Mouse (Mus musculus) ES-CJ7 (cell line): ENCODE results near the gene Rtn4.
"Not testable (repeated sequence)": the region's sequence is repeated elsewhere in the genome, so short reads cannot be mapped to it uniquely, and the experiment has no call there.

Experiments used
- DNase-seq: peaks from one replicate; pipeline ENCODE4 v3.0.0; 2011; ENCODE audit warnings: low read depth, low spot score

The Rtn4 gene

GRCm38 (mm10) chr11:29714114-29714513 lies 21.4 kb downstream of the Rtn4 start:
- peak; percentile 94 for DNase-seq

- DNase-seq = peak; percentile 56
Measured at GRCm38 (mm10) chr11:29714789-29715188, 22.0 kb downstream of the Rtn4 start.

- DNase-seq = no peak
Measured at GRCm38 (mm10) chr11:29715499-29715898, 22.8 kb downstream of the Rtn4 start.

DNA sequence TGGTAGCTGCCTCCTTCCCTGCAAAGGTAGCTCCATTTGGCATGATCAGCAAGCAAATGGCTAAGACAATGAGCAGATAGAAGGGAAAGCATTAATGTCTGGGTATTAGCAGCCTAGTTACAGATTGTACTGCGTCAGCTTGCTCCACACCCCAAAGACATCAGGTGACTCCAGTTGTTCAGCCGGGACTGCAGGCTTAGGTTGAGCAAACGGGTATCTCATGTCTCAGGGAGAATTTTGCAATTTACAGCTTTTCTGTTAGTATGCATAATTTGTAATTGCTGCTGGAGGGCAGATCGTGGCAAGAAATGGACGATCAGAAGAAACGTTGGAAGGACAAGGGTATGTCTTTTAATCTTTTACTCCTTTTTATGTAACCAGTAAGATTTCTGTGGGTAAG lies 25.8 kb downstream of the Rtn4 start:
- no peak for DNase-seq

- no peak for DNase-seq
Measured at GRCm38 (mm10) chr11:29719597-29719996, 26.9 kb downstream of the Rtn4 start.

DNA sequence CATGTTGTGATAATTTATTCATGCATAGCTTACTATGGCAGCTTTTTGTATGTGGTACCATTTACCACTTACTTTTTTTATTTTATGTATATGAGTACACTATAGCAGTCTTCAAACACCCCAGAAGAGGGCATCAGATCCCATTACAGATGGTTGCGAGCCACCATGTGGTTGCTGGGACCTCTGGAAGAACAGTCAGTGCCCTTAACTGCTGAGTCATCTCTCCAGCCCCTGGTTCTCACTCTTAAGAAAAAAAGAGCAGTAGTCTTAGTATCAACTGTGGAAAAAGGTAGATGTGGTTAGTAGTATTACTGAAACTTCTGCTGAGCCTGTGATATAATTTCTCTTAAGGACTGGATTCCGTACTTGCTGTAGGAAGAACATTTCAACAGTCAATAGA lies 31.5 kb downstream of the Rtn4 start:
- DNase-seq = peak; percentile 70

DNA sequence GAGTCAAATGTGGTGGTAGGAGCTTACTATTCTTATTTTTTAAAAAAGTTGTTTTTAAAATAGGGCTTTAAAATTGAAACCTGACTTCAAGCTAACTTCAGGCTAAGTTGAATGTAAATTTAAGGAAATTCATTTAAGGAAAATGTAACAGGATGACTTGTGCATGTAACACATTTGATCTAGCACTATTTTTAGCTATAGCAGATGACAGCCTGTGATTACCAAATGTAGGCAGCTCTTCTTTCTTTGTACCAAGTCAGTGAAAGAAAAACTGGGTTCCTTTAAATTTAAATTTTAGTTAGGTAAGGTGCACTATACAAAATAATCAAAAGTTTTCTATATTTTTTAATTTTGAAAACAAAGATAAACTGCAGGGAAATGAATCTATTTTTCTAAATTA lies 32.4 kb downstream of the Rtn4 start:
- DNase-seq = no peak

GRCm38 (mm10) chr11:29725610-29726009 lies 32.9 kb downstream of the Rtn4 start:
- peak; percentile 40 for DNase-seq

DNA sequence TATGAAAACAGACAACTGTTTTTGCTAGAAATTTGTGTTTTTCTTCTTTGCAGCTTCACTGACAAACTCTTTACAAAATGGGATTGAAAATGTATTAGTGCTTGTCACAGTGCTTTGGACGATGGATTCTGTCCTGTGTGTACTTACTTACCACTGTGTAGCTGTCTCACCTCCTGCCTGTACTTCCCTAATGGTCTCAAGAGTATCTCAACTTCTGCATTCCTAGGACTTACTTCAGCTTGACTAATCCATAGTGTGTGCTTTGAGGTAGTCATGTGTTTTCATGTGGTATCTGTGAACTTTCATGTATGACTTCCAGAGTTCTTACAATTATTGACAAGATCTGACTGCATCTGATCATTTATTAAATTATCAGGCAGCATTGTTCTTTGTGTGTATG lies 35.2 kb downstream of the Rtn4 start:
- no peak for DNase-seq

DNA sequence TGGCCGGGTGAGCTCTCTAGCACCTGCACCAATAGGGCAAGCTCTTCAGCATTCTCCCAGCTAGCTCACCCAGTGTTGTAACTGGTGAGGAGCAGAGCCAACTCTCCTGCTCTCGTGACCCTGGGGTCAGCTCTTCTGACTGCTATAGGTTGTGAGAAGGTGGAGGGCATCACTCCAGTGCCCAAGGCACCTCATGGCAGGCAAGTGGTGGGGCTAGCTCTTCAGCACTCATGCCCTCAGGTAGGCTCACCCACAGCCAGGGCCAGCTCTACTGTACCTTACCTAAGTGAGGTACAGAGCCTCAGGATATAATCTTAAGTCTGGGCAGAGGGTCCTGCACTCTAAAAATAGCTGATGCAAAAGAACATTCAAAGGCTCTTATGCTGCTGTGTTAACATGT lies 47.0 kb downstream of the Rtn4 start:
- no peak for DNase-seq

- no peak for DNase-seq
Measured at GRCm38 (mm10) chr11:29744760-29745430, 52.1 kb downstream of the Rtn4 start.

DNA sequence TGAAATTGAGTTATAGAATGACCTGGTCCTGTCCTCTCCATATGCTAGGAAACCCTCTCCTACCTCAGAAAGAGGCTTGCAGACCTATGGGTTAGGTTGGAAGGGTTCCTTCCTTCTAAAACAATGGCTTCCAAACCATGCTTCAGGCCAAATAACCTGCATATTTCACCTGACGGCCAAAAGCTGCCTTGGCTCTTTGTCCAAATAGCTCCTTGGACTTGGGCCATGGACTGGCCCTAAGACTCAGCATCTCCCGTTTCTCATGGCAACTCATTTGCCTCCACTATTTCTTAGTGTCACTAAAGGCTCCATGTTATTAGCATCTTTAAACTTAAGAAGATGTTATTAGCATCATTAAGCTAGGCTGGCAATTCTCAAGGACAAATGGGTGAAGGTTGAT lies 52.8 kb downstream of the Rtn4 start:
- no peak for DNase-seq

DNA sequence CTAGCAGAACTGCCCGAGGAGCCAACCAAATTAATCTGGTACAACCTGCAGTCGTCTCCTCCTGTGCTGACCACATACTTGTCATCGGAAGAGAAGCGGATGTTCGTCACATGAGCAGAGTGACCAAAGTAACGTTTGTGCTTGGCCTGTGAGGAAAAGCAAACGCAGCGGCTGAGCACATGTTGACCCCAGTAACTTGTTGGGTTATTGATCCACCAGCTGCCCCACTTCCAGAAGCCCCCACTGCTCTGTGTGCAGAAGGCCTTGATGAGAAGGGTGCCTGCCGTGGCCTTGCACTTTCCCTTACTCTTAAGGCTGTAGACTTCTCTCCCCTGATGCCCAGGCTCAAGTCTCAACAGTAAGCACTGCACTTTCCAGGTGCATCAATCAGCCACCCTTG lies 53.5 kb downstream of the Rtn4 start:
- no peak for DNase-seq

DNA sequence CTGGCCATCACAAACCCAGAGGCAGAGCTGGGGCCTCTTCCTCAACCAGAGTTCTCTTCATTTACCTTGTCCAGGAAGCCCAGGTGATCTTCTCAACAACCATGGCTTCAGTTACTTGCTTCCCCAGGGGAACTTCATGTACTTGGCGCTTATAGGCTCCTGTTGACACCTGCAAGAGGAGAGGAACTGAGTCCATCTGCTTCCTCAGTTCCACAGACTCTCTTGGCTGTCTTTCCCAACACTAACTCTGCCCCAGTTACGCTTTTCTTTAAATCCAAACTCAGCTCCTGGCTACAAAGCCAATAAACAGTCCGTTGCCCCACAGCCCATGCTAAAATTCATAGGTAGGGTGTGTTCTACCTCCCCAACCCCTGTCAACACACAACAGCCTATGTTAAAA lies 54.6 kb downstream of the Rtn4 start:
- DNase-seq = no peak

- DNase-seq = no peak
Measured at GRCm38 (mm10) chr11:29747881-29748280, 55.1 kb downstream of the Rtn4 start.

DNA sequence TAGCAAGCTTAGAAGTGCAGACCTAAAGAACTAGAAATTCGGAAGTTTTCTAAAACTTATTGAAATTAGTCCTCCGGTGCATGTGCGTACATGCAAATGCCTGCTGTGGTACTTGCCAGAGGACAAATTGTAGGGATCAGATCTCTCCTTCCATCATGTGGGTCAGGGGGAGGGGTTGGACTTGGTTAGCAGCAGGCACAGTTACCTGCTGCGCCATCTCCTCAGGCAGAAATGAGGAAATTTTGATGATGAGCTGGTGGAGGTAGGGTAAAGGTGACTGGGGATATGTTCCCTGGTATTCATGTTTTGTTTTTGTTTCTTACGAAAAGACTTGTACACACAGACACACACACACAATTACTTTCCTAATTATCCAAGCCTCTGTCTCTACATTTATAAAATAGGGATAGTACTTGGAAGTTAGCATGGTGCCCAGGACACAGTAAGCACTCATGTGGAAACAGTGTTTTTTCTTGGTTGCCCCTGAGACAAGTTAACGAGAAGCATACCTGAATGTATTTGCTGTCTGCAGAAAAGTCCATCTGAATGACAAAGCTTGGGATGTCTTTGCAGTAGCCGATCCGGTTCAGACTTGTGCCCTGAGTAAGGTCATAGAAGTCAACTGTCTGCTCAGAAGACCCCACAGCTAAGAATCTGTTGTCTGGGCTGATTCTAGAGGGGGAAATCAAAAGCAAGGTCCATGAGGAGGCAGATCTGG lies 56.2 kb downstream of the Rtn4 start:
- peak; percentile 84 for DNase-seq

- no peak for DNase-seq
Measured at GRCm38 (mm10) chr11:29749468-29749829, 56.7 kb downstream of the Rtn4 start.

- DNase-seq = no peak
Measured at GRCm38 (mm10) chr11:29751013-29751412, 58.3 kb downstream of the Rtn4 start.

DNA sequence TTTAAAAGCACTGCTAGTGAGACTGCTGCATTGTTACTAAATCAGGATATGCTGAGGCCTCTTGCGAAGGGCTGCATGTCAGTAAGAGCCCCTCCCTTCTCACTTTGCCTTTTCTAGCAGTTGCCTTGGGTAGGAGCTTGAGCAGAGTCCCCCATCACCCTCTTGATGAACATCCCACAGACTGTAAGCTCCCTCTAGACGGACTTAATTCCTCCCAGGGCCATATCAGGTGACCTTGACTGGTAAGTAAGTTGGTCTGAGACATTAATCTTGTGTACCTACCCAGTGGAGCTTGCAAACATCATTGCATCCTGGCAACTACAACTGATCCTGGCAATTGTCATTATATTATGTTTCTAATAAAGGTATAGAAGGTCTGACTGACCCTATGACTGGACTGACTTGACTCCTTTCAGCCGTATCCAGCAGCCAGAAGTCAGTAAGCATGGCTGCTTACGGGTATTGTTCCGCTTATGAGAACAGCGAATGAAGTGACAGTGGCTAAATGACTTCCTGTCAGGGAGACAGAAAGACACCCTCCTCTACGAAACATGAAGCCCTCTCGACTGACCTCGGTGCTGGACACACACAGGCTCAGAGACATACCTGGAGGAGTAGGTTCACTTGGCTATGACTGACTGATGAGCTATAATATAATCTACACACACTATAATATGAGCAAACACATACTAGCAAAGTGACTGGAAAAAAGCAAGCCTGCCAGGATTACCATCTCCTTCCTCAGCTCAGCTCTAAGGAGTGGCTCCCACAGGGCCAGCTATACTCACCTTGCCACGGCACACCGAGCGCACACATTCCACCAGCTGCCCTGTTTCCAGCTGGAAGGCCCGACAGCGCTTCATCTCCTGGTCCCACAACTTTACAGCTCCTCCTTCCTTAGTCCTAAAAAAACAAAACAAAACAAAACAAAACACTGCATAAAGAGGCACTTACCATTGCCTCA lies 59.2 kb downstream of the Rtn4 start:
- DNase-seq = no peak

- DNase-seq = not testable (repeated sequence)
Measured at GRCm38 (mm10) chr11:29756007-29756406, 63.3 kb downstream of the Rtn4 start.

DNA sequence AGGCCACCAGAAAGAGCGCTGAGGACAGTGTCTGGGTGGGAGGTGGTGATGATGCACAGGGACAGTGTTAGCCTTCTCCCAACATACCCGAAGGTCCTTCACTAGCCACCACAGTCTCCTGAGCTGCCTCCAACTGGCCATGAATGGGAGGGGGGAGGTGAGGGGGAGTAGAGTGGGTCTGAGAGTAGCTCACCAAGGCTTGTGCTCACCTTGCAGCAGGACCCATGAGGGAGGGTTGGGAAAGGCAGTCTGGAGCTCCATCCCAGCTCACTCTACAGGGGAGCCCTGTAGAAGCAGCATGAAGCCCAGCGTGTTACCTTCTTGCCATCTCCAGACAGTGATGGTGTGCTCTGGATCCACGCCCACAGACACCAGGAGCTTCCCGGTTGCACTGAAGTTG lies 65.9 kb downstream of the Rtn4 start:
- DNase-seq = no peak

DNA sequence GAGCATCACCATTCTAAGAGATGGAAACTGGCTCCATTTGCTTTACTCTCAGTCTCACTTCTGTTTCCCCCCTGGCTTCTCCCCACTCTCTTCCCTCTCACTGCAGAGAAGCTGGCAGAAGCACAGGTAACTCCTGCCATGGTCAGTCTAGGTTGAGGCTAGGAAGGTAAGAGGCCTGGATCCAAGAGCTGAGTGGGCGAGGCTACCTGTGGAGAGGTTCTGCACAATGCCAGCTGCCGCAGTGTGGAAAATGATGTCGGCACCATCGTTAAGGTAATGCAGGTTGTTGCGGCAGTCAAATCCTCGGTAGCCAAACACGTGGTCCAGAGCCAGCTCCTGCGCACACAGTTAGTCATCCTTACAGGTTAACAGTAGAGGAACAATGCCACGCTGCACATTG lies 68.6 kb downstream of the Rtn4 start:
- no peak for DNase-seq
